8 mouse cellular contexts compared by ENCODE assay signal in the genomic region with DNA sequence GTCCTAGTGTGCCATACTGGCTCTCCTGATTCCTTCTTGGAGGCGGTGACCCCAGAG. TPM values are rescaled to one million over a fixed set of nuclear protein-coding genes. Genes with fewer than 3 reads are reported as not detected.
DNase-seq lines count a peak whose midpoint lies in the region; ATAC-seq lines count a peak whose summit lies in the region.

A gene (plus strand): TSS at position 22 of the 57 bp plus-strand sequence.

- H3K4me3 ChIP-seq in lung, embryonic 15.5 days, result peak within 1 kb of the TSS; percentile 91
- H3K4me3 ChIP-seq in embryonic facial prominence, embryonic 13.5 days, result peak within 1 kb of the TSS; percentile 85
- peak within 1 kb of the TSS; percentile 94 for H3K4me3 ChIP-seq in heart, embryonic 15.5 days
- H3K4me3 ChIP-seq in neural tube, embryonic 13.5 days, result peak within 1 kb of the TSS; percentile 99

- peaks cover 26% of the 10 kb centered on the region; the same call in 1 of the 2 replicates for H3K36me3 ChIP-seq in lung, embryonic 15.5 days
- peaks cover 27% of the 10 kb centered on the region for H3K36me3 ChIP-seq in embryonic facial prominence, embryonic 13.5 days
- H3K36me3 ChIP-seq in heart, embryonic 15.5 days, result peaks cover 23% of the 10 kb centered on the region
- peaks cover 48% of the 10 kb centered on the region for H3K36me3 ChIP-seq in neural tube, embryonic 13.5 days

- no peak for DNase-seq in lung, postnatal 25 days (ENCODE audit: low spot score)
- no peak for DNase-seq in left cerebral cortex, postnatal 36 days (ENCODE audit: low spot score in 2 of 2)
- no peak for DNase-seq in testis, postnatal 14 days (ENCODE audit: low spot score)
- DNase-seq in spleen, postnatal 14 days (ENCODE audit: low spot score in 2 of 2), result no peak

- peaks cover 17% of the 10 kb centered on the region for H3K4me1 ChIP-seq in lung, embryonic 15.5 days
- H3K4me1 ChIP-seq in embryonic facial prominence, embryonic 13.5 days, result peaks cover 10% of the 10 kb centered on the region
- peaks cover 17% of the 10 kb centered on the region for H3K4me1 ChIP-seq in heart, embryonic 15.5 days (replicated peaks)
- peaks cover 20% of the 10 kb centered on the region for H3K4me1 ChIP-seq in neural tube, embryonic 13.5 days (replicated peaks)

- no peaks in the 10 kb centered on the region for H3K9me3 ChIP-seq in lung, embryonic 15.5 days
- H3K9me3 ChIP-seq in embryonic facial prominence, embryonic 13.5 days, result no peaks in the 10 kb centered on the region
- H3K9me3 ChIP-seq in heart, embryonic 15.5 days (replicated peaks), result no peaks in the 10 kb centered on the region
- no peaks in the 10 kb centered on the region for H3K9me3 ChIP-seq in neural tube, embryonic 13.5 days

- H3K9ac ChIP-seq in lung, embryonic 15.5 days, result peak within 1 kb of the TSS; percentile 99
- H3K9ac ChIP-seq in embryonic facial prominence, embryonic 13.5 days, result peak within 1 kb of the TSS; percentile 96
- peak within 1 kb of the TSS; percentile 96 for H3K9ac ChIP-seq in heart, embryonic 15.5 days
- peak within 1 kb of the TSS; percentile 98 for H3K9ac ChIP-seq in neural tube, embryonic 13.5 days

- ATAC-seq in lung, embryonic 15.5 days (ENCODE audit: borderline replicate concordance, extremely low read depth, low FRiP score, low TSS enrichment), result no peak
- ATAC-seq in embryonic facial prominence, embryonic 13.5 days (ENCODE audit: insufficient number of reproducible peaks, insufficient read depth, low FRiP score, low TSS enrichment, low read depth), result no peak
- no peak for ATAC-seq in heart, embryonic 15.5 days (replicated peaks; ENCODE audit: insufficient number of reproducible peaks, insufficient read depth, low FRiP score, low read depth)
- no peak for ATAC-seq in neural tube, embryonic 13.5 days (ENCODE audit: low read depth)

- intact Hi-C loops in left cerebral cortex, postnatal 36 days (cut with DNase I), result loop anchor here (2.0 to 5.0 kb wide), 2 partner anchors 25 to 127 kb away; a partner anchor contains a TSS

- H3K27me3 ChIP-seq in lung, embryonic 15.5 days, result no peaks in the 10 kb centered on the region
- no peaks in the 10 kb centered on the region for H3K27me3 ChIP-seq in embryonic facial prominence, embryonic 13.5 days
- no peaks in the 10 kb centered on the region for H3K27me3 ChIP-seq in heart, embryonic 15.5 days
- H3K27me3 ChIP-seq in neural tube, embryonic 13.5 days, result no peaks in the 10 kb centered on the region

- WGBS in lung, embryonic 15.5 days, result 0% methylated on average over 1 of the region's 1 CpGs
- 0% methylated on average over 1 of the region's 1 CpGs for WGBS in embryonic facial prominence, embryonic 13.5 days
- WGBS in heart, embryonic 15.5 days, result 0% methylated on average over 1 of the region's 1 CpGs
- 0% methylated on average over 1 of the region's 1 CpGs for whole genome bisulfite sequencing in neural tube, embryonic 13.5 days

- peak within 1 kb of the TSS; percentile 95 for H3K27ac ChIP-seq in lung, embryonic 15.5 days
- H3K27ac ChIP-seq in embryonic facial prominence, embryonic 13.5 days, result peak within 1 kb of the TSS; percentile 97
- peak within 1 kb of the TSS; percentile 93 for H3K27ac ChIP-seq in heart, embryonic 15.5 days
- peak within 1 kb of the TSS; percentile 98 for H3K27ac ChIP-seq in neural tube, embryonic 13.5 days (replicated peaks)

- H3K4me2 ChIP-seq in lung, embryonic 15.5 days, result peak within 1 kb of the TSS; percentile 71
- peak within 1 kb of the TSS; percentile 89 for H3K4me2 ChIP-seq in embryonic facial prominence, embryonic 13.5 days
- H3K4me2 ChIP-seq in heart, embryonic 15.5 days, result peak within 1 kb of the TSS; percentile 82
- H3K4me2 ChIP-seq in neural tube, embryonic 13.5 days, result peak within 1 kb of the TSS; percentile 91

RNA-seq across cellular contexts. Expression of the gene that starts here (rescaled TPM):
- 110 and 117 TPM in 2 replicates for polyA plus RNA-seq in lung, embryonic 15.5 days (2015; fragmentation: Nextera tagmentation; extraction: Ambion mirVana)
- 95.8 and 97.0 TPM in 2 replicates for polyA plus RNA-seq in embryonic facial prominence, embryonic 13.5 days (2015; fragmentation: Nextera tagmentation; extraction: Ambion mirVana)
- 67.4 and 86.6 TPM in 2 replicates for polyA plus RNA-seq in heart, embryonic 15.5 days (2015; fragmentation: Nextera tagmentation; extraction: Ambion mirVana)
- 100 to 1,000 TPM; 182 to 199 TPM for total RNA-seq in left cerebral cortex, postnatal 36 days (2021)
- polyA plus RNA-seq in neural tube, embryonic 13.5 days (2015; fragmentation: Nextera tagmentation; extraction: Ambion mirVana), result 121 and 124 TPM in 2 replicates
